Mouse (Mus musculus) heart, adult 18-20 months (tissue): Measurements from ENCODE around the gene Tff2. TPM values are rescaled to one million over a fixed set of nuclear protein-coding genes. Genes with fewer than 3 reads are reported as not detected.

ENCODE experiments used
- DNase-seq, 2 experiments: peaks; one replicate each; pipeline ENCODE4 v3.0.0; 2021 to 2022; ENCODE audit warnings: mixed read lengths in 1 of 2
- total RNA-seq, 2 experiments: library from RNA; stranded (reverse); gene quantifications; 2 replicates each; pipeline ENCODE4 v1.2.3; 2021

Tff2 gene
- total RNA-seq, 2 experiments from 2014 or later: not detected

GRCm38 (mm10) chr17:31136291-31136690 is 7.8 kb downstream of the Tff2 start:
- no peak for DNase-seq

- no peak for DNase-seq
Observed at GRCm38 (mm10) chr17:31134913-31135312, 9.2 kb downstream of the Tff2 start.

GRCm38 (mm10) chr17:31133776-31134175 is 10.3 kb downstream of the Tff2 start:
- no peak for DNase-seq

GRCm38 (mm10) chr17:31131269-31131821 is 12.7 kb downstream of the Tff2 start:
- no peak for DNase-seq

- DNase-seq: no peak
Observed at GRCm38 (mm10) chr17:31129452-31129851, 14.6 kb downstream of the Tff2 start, which contains the start of gene Tff3. Tff3 (minus strand) TSS chr17:31129646.

GRCm38 (mm10) chr17:31128708-31129318 is 15.3 kb downstream of the Tff2 start:
- no peak for DNase-seq

GRCm38 (mm10) chr17:31125548-31126266 is 18.4 kb downstream of the Tff2 start:
- DNase-seq: no peak

GRCm38 (mm10) chr17:31121975-31122374 is 22.1 kb downstream of the Tff2 start:
- peak in 1 of 2 experiments; percentile 35 for DNase-seq

GRCm38 (mm10) chr17:31119429-31119828 is 24.7 kb downstream of the Tff2 start:
- peak; percentile 61 to 88 for DNase-seq

GRCm38 (mm10) chr17:31117946-31118345 is 26.1 kb downstream of the Tff2 start:
- no peak for DNase-seq

- no peak for DNase-seq
Observed at GRCm38 (mm10) chr17:31116063-31116462, 28.0 kb downstream of the Tff2 start.

- no peak for DNase-seq
Observed at GRCm38 (mm10) chr17:31113191-31113856, 30.8 kb downstream of the Tff2 start.

- peak in 1 of 2 experiments; percentile 10 for DNase-seq
Observed at GRCm38 (mm10) chr17:31108388-31108787, 35.7 kb downstream of the Tff2 start.

- peak in 1 of 2 experiments; percentile 21 for DNase-seq
Observed at GRCm38 (mm10) chr17:31103823-31104222, 40.3 kb downstream of the Tff2 start.

- DNase-seq: no peak
Observed at GRCm38 (mm10) chr17:31103007-31103570, 41.0 kb downstream of the Tff2 start.

GRCm38 (mm10) chr17:31098788-31099187 is 45.3 kb downstream of the Tff2 start:
- no peak for DNase-seq

GRCm38 (mm10) chr17:31096893-31097292 is 47.2 kb downstream of the Tff2 start:
- no peak for DNase-seq

- no peak for DNase-seq
Observed at GRCm38 (mm10) chr17:31095570-31095969, 48.5 kb downstream of the Tff2 start.

- DNase-seq: no peak
Observed at GRCm38 (mm10) chr17:31094781-31095180, 49.3 kb downstream of the Tff2 start.
